Mouse (Mus musculus) spleen, adult 2 months (tissue): Measurements from ENCODE around the gene Snrnp70.

Experiments used
- CTCF ChIP-seq: fragments of 200-500 bp; IDR thresholded peaks from 2 replicates; pipeline ENCODE4 v1.5.1; 2011; ENCODE audit warnings: mild to moderate bottlenecking, inconsistent platforms; ENCODE audit not compliant: insufficient read depth, insufficient read length, insufficient replicate concordance; ENCODE audit errors: extremely low read depth
- POLR2A ChIP-seq: fragments of 200-500 bp; IDR thresholded peaks from 2 replicates; pipeline ENCODE4 v1.6.1; 2011; ENCODE audit warnings: low read depth, low read length, inconsistent platforms

- no peak for TF ChIP-seq POLR2A
- TF ChIP-seq CTCF: no peak
Observed at GRCm38 (mm10) chr7:45334605-45335004, 60.9 kb downstream of the Snrnp70 start.
